Mouse (Mus musculus) kidney, postnatal 0 days (tissue): ENCODE measurements around the gene Brpf3. TPM values are rescaled to one million over a fixed set of nuclear protein-coding genes. Genes with fewer than 3 reads are reported as not detected.
"Not testable (repeated sequence)": the region's sequence is repeated elsewhere in the genome, so short reads cannot be mapped to it uniquely, and the experiment has no call there.

Experiments
- ATAC-seq: fragments of 200-750 bp; cut with Nextera tagmentation; replicated peaks from 2 replicates; pipeline ENCODE4 v1.8.0; 2017; ENCODE audit warnings: low read depth, moderate number of reproducible peaks, moderate TSS enrichment, moderate library complexity; ENCODE audit not compliant: low FRiP score
- DNase-seq: peaks from one replicate; pipeline ENCODE4 v3.0.0-alpha.2; 2016; ENCODE audit warnings: low spot score
- H3K27ac ChIP-seq: fragments of 300-500 bp; sonication (generic); 2 replicates; pipeline ENCODE4 v1.5.1; 2014; ENCODE audit warnings: mild to moderate bottlenecking
- H3K27me3 ChIP-seq: fragments of 300-500 bp; sonication (generic); 2 replicates; pipeline ENCODE4 v1.6.1; 2014; ENCODE audit warnings: low read length, mixed read lengths; ENCODE audit not compliant: insufficient read depth
- H3K36me3 ChIP-seq: fragments of 300-500 bp; sonication (generic); 2 replicates; pipeline ENCODE4 v1.6.1; 2014; ENCODE audit warnings: low read length, mixed read lengths; ENCODE audit not compliant: insufficient read depth
- H3K4me1 ChIP-seq: fragments of 300-500 bp; sonication (generic); replicated peaks from 2 replicates; pipeline ENCODE4 v1.6.1; 2014; ENCODE audit warnings: antibody characterized with exemption, low read length, mixed read lengths; ENCODE audit not compliant: insufficient read depth
- H3K4me2 ChIP-seq: fragments of 300-500 bp; sonication (generic); 2 replicates; pipeline ENCODE4 v1.6.1; 2014; ENCODE audit warnings: mild to moderate bottlenecking, low read length, moderate library complexity, mixed read lengths
- H3K4me3 ChIP-seq: fragments of 300-500 bp; sonication (generic); replicated peaks from 2 replicates; pipeline ENCODE4 v1.5.1; 2014; ENCODE audit warnings: low read depth, low read length
- H3K9ac ChIP-seq: fragments of 300-500 bp; sonication (generic); 2 replicates; pipeline ENCODE4 v1.6.1; 2014; ENCODE audit warnings: low read depth, low read length
- H3K9me3 ChIP-seq: fragments of 300-500 bp; sonication (generic); replicated peaks from 2 replicates; pipeline ENCODE4 v1.6.1; 2016; ENCODE audit warnings: low read length, inconsistent platforms, mixed read lengths
- CTCF ChIP-seq: IDR thresholded peaks from 2 replicates; pipeline ENCODE4 v1.5.1; 2016; ENCODE audit warnings: antibody characterized with exemption, low read depth, mild to moderate bottlenecking, moderate library complexity
- WGBS: fragments of 180-500 bp; shearing (Covaris S2); extraction: QIAGEN DNeasy Blood & Tissue Kit; methylation state at CpG from one replicate; pipeline ENCODE4 v1.1.7; 2014; 5-methylcytosine and 5-hydroxymethylcytosine counted together
- polyA plus RNA-seq: library from polyadenylated mRNA; unstranded; fragments of >200 nt; fragmentation: Nextera tagmentation; extraction: Ambion mirVana; gene quantifications from 2 replicates; pipeline ENCODE4 v1.2.1, GENCODE M21; 2015

The Brpf3 gene
- polyA plus RNA-seq, 1 experiment from 2014 or later: 8.3 TPM

- no peak for TF ChIP-seq CTCF
- ATAC-seq (no peak), DNase-seq (no peak)
- Histone ChIP-seq H3K36me3 (no peaks in the 10 kb centered on the region), H3K9ac (no peak overlapping the region), H3K27me3 (no peaks in the 10 kb centered on the region), H3K9me3 (no peaks in the 10 kb centered on the region), H3K4me1 (0 out of 2 replicates have a peak, but pooled peaks cover 12% of the 10 kb centered on the region), H3K27ac (no peak overlapping the region), H3K4me3 (no peak overlapping the region), H3K4me2 (no peak overlapping the region)
- 70% methylated on average over 11 of the region's 11 CpGs for WGBS
Observed at GRCm38 (mm10) chr17:28766781-28767515, 33.9 kb upstream of the Brpf3 start.

- Histone ChIP-seq H3K27me3 (no peaks in the 10 kb centered on the region), H3K4me3 (peak within 1 kb of the TSS; percentile 54), H3K27ac (peak within 1 kb of the TSS; percentile 42), H3K36me3 (no peaks in the 10 kb centered on the region), H3K9me3 (no peaks in the 10 kb centered on the region), H3K4me2 (peak within 1 kb of the TSS; percentile 86), H3K4me1 (0 out of 2 replicates have a peak, but pooled peaks cover 12% of the 10 kb centered on the region), H3K9ac (peak within 1 kb of the TSS; percentile 64)
- ATAC-seq: peak; percentile 51; the same call in 1 of the 2 replicates
- peak; percentile 52 for DNase-seq
- under 1% methylated on average over 36 of the region's 58 CpGs for WGBS
- TF ChIP-seq CTCF: no peak
Observed at GRCm38 (mm10) chr17:28769121-28769874, 31.6 kb upstream of the Brpf3 start, which contains the start of gene Mapk13. TSS of gene Mapk13 (plus strand) at chr17:28769297.

GRCm38 (mm10) chr17:28769875-28770421, 30.9 kb upstream of the Brpf3 start:
- peak; percentile 32 for DNase-seq
- Histone ChIP-seq H3K4me2 (peak overlapping the region; percentile 86), H3K9ac (peak overlapping the region; percentile 64), H3K27me3 (no peaks in the 10 kb centered on the region), H3K4me3 (peak overlapping the region; percentile 54), H3K36me3 (no peaks in the 10 kb centered on the region), H3K27ac (no peak overlapping the region), H3K9me3 (no peaks in the 10 kb centered on the region), H3K4me1 (0 out of 2 replicates have a peak, but pooled peaks cover 12% of the 10 kb centered on the region)
- peak; percentile 64 for ATAC-seq
- WGBS: 4% methylated on average over 24 of the region's 24 CpGs
- TF ChIP-seq CTCF: no peak

GRCm38 (mm10) chr17:28771289-28771688, 29.6 kb upstream of the Brpf3 start:
- H3K9me3 ChIP-seq: no peaks in the 10 kb centered on the region
- no peaks in the 10 kb centered on the region for H3K27me3 ChIP-seq
- H3K27ac ChIP-seq: no peak overlapping the region
- H3K36me3 ChIP-seq: no peaks in the 10 kb centered on the region
- H3K4me1 ChIP-seq: 0 out of 2 replicates have a peak, but pooled peaks cover 12% of the 10 kb centered on the region
- no peak for TF ChIP-seq CTCF
- 88% methylated on average over 5 of the region's 5 CpGs for WGBS
- no peak for DNase-seq
- ATAC-seq: no peak
- no peak overlapping the region for H3K9ac ChIP-seq
- H3K4me3 ChIP-seq: no peak overlapping the region
- H3K4me2 ChIP-seq: no peak overlapping the region

- not testable (repeated sequence) for DNase-seq, H3K9me3 ChIP-seq, H3K36me3 ChIP-seq, H3K4me2 ChIP-seq, ATAC-seq, H3K4me3 ChIP-seq, H3K9ac ChIP-seq, H3K27me3 ChIP-seq, H3K27ac ChIP-seq, H3K4me1 ChIP-seq
- peak; percentile 36; the same call in 1 of the 2 replicates for TF ChIP-seq CTCF
- 99% methylated on average over 7 of the region's 9 CpGs for WGBS
Observed at GRCm38 (mm10) chr17:28774303-28774702, 26.6 kb upstream of the Brpf3 start.

GRCm38 (mm10) chr17:28775161-28775560, 25.7 kb upstream of the Brpf3 start:
- WGBS: 85% methylated on average over 4 of the region's 4 CpGs
- 0 out of 2 replicates have a peak, but pooled peaks have one; percentile 14 for ATAC-seq
- no peaks in the 10 kb centered on the region for H3K27me3 ChIP-seq
- H3K9ac ChIP-seq: no peak overlapping the region
- H3K4me2 ChIP-seq: no peak overlapping the region
- H3K4me3 ChIP-seq: no peak overlapping the region
- no peak for DNase-seq
- H3K27ac ChIP-seq: no peak overlapping the region
- H3K9me3 ChIP-seq: no peaks in the 10 kb centered on the region
- TF ChIP-seq CTCF: no peak
- H3K36me3 ChIP-seq: no peaks in the 10 kb centered on the region
- 0 out of 2 replicates have a peak, but pooled peaks cover 3% of the 10 kb centered on the region for H3K4me1 ChIP-seq
